Mouse (Mus musculus) Muller cell, postnatal 12 days (primary cell): Measurements from ENCODE around the gene Gsdma2.
"Not testable (repeated sequence)": the region's sequence is repeated elsewhere in the genome, so short reads cannot be mapped to it uniquely, and the experiment has no call there.

Experiments
- DNase-seq: peaks from one replicate; pipeline ENCODE4 v3.0.0-alpha.2; 2015; ENCODE audit errors: inconsistent ontology term

Gene Gsdma2

GRCm38 (mm10) chr11:98646459-98646858 is at the start of gene Gsdma2:
Gsdma2 (plus strand) TSS chr11:98646759.
- no peak for DNase-seq

DNA sequence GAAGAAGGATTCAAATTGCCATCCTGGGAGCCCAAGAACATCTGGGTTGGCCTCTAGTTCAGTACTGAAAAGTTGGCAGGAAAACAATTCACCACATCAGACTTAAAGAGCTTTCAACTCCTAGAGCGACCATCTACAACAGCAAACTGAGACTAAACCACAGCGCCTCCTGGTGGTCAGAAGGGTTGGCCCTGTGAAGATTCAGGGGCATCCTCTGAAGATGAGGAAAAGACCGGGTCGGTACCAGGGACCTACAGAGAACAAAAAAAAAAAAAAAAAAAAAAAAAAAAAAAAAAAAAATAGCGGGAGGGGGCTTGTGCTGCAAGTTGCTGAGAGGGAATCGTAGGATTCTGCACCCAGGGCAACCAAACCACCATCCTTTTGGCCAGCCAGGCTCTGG is 49.2 kb upstream of the Gsdma2 start:
- DNase-seq: peak; percentile 47

- no peak for DNase-seq
Observed at GRCm38 (mm10) chr11:98597991-98598390, 48.6 kb upstream of the Gsdma2 start, which contains the start of gene Lrrc3c. Lrrc3c (plus strand) TSS chr11:98598291.

DNA sequence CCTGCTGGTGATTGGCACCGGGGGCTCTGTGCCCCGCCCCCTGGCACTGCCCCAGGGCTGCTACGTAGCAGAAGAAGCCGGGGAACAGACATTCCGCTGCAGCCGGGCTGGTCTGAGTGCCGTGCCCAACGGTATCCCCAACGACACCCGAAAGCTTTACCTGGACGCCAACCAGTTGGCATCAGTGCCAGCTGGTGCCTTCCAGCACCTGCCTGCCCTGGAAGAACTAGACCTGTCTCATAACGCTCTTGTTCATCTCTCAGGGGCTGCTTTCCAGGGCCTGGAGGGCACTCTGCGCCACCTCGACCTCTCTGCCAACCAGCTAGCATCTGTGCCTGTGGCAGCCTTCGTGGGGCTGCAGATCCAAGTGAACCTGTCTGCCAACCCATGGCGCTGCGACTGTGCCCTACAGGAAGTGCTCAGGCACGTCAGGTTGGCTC is 47.7 kb upstream of the Gsdma2 start:
- DNase-seq: no peak

DNA sequence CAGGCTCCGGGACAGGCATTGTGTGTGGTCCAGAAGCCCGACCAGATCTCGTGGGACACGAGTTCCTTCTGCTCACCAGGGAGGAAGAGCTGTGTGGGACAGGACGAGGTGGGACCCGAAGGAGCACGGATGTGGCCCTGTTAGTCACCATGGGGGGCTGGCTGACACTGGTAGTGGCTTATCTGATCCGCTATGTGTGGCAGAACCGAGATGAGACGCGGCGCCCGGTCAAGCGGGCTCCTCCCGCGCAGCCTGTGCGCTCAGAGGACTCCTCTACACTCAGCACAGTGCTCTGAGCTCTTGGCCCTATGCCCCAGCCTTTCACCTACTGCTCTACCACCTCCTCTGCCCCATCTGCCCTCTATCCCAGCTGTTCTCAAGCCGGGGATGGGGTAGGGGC is 47.3 kb upstream of the Gsdma2 start:
- no peak for DNase-seq

- peak; percentile 38 for DNase-seq
Observed at GRCm38 (mm10) chr11:98602090-98602690, 44.4 kb upstream of the Gsdma2 start.

GRCm38 (mm10) chr11:98603953-98604352 is 42.6 kb upstream of the Gsdma2 start:
- no peak for DNase-seq

DNA sequence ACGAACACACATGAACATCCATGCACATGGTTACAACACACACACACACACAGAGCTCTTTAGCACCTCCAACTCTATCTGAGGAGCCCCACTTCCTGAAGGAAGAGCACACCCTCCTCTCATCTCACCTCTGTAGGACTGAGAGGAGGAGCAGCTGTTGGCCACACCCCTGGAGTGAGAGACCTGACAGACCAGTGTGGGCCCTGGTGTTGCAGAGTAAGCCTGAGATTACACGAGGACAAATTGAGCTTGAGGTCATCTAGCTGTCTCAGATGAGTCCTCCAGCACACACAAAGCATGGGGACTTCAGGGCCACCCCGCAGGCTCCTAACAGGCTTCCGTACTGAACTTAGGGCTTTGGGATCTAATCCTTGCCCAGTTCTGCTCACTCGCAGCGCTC is 41.6 kb upstream of the Gsdma2 start:
- DNase-seq: not testable (repeated sequence)

GRCm38 (mm10) chr11:98606763-98607162 is 39.8 kb upstream of the Gsdma2 start:
- DNase-seq: peak; percentile 19

- no peak for DNase-seq
Observed at GRCm38 (mm10) chr11:98620791-98621190, 25.8 kb upstream of the Gsdma2 start.

DNA sequence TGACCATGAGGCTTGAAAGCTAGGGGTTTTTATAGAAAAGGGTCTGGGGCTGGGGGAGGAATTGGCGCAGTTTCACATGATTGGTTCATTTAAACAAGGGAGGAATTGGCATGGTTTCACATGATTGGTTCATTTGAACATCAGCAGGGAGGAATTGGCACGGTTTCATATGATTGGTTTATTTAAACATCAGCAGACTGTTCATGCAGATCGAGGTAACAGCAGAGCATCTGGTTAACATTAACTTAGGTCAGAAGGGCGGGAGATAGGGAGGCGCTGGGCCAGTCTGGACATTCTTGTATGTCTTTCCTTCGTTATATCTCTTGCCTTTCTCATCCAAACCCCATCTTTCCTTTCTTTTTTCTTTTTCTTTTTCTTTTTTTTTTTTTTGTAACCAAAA is 22.6 kb upstream of the Gsdma2 start:
- not testable (repeated sequence) for DNase-seq

DNA sequence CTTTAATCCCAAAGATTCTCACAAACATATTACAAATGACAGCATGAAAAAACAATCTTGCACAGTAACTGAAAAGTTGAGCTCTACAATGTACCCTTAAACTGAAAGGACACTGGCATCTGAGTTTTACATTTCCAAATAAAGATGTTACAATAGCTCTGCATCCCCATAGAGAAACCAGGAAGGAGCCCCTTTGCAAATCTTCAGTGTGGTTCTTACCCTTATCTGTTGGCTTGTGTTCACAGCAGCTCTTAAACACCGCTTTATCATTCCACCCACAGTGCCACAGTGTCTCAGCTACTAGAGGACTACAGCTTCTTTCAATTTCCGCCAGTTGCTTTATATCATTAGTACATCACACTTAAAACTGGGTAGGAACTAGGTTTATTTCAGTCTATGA is 22.2 kb upstream of the Gsdma2 start:
- DNase-seq: not testable (repeated sequence)

DNA sequence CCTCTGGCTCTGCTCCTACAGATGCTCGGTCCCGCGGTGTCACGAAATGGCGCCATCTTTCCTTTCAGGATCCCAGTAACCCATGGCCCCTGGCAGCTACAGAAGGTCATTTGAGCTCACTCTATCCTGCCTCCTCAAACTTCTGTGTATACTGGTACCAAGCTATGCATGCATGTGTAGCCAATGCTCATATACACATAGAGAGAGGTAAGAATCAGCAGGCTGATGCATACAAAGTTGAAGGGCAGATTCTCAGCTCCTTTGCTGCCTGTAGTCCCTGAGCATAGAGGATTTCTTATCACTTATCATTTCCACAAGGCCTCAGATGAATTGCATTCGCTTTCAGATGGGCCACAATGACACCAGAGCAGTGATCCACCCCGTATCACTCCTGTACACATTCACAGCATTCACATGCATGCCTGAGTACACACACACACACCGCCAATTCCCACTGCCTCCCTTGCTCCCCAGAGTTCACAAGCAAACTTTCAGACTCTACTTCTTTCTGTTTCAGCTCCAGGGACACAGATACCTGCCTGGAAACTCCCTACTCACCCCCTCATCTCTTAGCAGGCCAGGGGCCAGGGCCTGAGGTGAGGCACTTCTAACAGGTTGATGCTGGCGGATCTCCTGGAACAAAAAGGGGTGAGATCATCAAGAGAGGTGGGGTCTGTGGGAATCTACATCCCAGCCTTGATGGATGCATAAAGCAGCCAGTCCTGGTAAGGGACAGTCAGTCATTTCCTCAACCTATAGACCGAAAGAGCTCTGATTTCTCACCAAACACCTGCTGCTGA is 20.7 kb upstream of the Gsdma2 start, which contains the start of the genes Gm12355 and Gsdma3:
Gm12355 (minus strand) TSS at position 51 of the 800 bp plus-strand sequence.
Gsdma3 (plus strand) TSS at position 750 of the 800 bp plus-strand sequence.
- DNase-seq: no peak

DNA sequence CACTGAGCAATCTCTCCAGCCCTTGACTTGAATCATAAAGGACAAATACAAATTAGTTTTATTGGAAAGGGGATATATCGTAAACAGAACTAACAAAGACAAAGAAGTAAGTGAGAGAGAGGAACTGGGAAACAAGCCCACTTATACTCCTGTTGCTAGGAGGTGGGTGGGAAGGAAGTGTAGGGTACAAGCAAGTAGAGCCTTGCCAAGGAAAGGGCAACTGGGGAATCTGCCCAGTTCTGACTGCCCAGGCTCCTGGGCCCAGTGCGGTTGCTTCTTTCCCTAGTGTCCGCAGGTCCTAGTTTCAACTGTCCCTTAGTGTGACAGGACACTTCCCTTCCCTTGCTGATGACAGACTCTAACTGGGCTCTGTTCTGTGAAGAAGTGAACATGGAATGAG is 17.9 kb upstream of the Gsdma2 start:
- DNase-seq: no peak

DNA sequence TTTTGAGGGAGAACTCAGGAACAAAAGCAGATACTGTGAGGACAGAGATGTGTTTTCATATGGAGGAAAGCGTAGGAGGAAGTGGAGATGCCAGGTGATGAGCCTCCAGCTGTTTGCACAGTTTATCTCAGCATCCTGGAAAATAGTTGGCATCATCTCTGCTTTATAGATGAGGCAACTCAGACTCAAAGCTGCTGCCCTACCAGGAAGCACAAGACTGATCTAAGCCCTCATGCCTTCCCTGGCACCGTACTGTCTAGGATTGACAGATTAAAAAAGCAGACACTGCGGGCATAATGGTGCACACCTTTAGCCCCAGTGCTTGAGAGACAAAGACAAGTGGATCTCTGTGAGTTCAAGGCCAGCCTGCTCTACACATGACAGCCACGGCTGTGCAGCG is 15.9 kb upstream of the Gsdma2 start:
- DNase-seq: no peak

DNA sequence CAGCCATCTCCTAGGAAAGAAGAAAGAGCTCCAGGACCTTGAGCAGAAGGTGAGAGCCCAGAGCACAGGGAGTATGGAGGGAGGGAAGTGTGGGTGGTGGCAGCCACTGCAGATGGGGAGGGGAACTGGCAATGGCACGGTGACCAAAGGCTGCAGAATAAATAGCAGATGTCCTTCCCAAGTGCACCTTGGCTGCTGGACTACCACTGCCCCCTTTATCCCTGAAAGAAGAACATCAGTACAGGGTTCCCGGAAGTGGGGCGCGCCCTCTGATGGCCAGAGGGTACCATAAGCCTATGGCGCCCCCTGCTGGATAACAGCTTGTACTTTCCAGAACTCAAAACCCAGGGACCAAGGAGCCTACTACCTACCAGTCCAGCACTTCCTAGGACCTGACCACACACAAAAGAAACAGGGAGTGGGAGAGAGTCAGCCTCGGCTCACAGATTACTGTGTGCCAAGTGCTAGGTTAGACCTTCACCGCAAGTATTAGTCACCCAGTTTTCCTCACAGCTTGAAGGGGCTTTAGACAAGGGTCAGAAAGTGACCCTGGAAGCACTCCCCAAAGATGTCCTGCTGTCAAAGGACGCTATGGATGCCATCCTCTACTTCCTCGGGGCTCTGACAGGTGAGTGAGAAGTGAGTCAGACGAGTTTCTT is 11.1 kb upstream of the Gsdma2 start:
- DNase-seq: peak; percentile 15

- no peak for DNase-seq
Observed at GRCm38 (mm10) chr11:98637501-98637900, 9.1 kb upstream of the Gsdma2 start.

DNA sequence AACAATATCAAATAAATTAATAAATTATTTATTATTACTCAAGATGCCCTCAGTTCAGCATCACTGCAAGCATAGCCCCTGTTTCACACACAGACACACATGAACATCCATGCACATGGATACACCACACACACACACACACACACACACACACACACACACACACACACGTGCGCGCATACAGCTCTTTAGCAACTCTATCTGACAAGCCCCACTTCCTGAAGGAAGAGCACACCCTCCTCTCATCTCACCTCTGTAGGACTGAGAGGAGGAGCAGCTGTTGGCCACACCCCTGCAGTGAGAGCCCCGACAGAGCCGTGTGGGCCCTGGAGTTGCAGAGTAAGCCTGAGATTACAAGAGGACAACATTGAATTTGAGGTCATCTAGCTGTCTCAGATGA is 6.5 kb upstream of the Gsdma2 start:
- no peak for DNase-seq

DNA sequence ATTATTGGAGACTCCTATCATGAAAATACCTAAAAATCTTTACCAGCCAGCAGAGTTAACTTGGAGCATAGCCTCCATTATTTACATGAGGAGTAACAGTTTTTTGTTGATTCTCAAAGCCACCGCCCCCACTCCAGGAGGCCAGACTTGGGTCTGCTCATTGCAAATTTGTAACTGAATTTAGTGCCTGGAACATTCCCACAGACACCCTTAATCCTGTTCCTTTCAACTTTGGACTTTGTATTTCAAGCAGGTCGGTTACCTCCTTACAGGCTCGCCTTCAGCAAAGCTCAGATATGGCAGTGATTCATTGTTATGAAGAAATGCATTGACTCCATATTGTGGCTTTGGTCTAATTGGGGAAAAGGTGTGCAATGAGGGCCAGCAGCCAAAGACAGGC is 1.8 kb upstream of the Gsdma2 start:
- DNase-seq: no peak

GRCm38 (mm10) chr11:98645946-98646345 is 613 bp upstream of the Gsdma2 start:
- DNase-seq: no peak

- DNase-seq: peak; percentile 8
Observed at GRCm38 (mm10) chr11:98655076-98655475, 8.5 kb downstream of the Gsdma2 start.

DNA sequence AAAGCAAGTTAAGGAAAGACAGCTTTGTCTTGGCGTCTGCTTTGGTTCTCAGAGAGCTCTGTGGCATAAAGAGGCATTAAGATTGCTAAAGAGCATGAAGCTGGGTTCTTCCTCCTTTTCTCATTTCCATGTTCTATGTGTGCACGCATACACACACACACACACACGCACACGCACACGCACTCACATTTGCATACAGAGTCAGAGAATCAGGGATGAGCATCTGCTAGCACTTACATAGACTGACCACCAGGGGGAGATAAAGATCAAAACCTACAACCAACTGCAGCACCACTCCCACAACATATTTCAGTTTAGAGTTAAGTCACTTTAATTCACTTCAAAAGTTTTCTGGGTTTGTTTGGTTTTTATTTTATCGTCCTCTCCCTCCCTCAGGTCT is 14.0 kb downstream of the Gsdma2 start:
- DNase-seq: peak; percentile 39

DNA sequence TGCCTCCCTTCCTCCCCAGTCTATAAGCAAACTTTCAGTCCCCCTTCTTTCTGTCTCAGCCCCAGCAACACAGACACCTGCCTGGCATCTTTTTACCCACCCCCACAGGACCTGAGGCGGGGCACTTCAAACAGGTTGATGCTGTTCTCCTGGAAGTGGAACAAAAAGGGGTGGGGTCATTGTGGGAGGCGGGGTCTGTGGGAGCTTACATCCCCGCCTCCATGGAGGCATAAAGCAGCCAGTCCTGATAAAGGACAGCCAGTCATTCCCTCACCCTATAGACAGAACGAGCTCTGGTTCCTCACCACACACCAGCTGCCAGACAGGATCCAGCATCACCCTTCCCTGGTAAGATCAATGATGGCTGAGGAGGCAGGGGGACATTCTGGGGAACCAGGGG is 17.5 kb downstream of the Gsdma2 start, which contains the start of gene Gsdma:
Gsdma (plus strand) TSS at position 261 of the 400 bp plus-strand sequence.
- no peak for DNase-seq
